Mouse (Mus musculus) limb, embryonic 14.5 days (tissue): ENCODE data around the gene Ube2g2. TPM values are rescaled to one million over a fixed set of nuclear protein-coding genes. Genes with fewer than 3 reads are reported as not detected.

ENCODE experiments used
- ATAC-seq: fragments of 200-750 bp; cut with Nextera tagmentation; 2 replicates; pipeline ENCODE4 v1.8.0; 2017; ENCODE audit warnings: low read depth, moderate number of reproducible peaks, moderate TSS enrichment; ENCODE audit not compliant: low FRiP score
- DNase-seq: peaks from one replicate; pipeline ENCODE4 v3.0.0-alpha.2; 2015; ENCODE audit warnings: low spot score
- H3K27ac ChIP-seq: fragments of 300-500 bp; sonication (generic); replicated peaks from 2 replicates; pipeline ENCODE4 v1.5.1; 2014; ENCODE audit warnings: low read depth, mild to moderate bottlenecking, low read length, moderate library complexity, mixed read lengths
- H3K27me3 ChIP-seq: fragments of 300-500 bp; sonication (generic); 2 replicates; pipeline ENCODE4 v1.6.1; 2014; ENCODE audit warnings: low read length, mixed read lengths; ENCODE audit not compliant: control insufficient read depth, insufficient read depth
- H3K36me3 ChIP-seq: fragments of 300-500 bp; sonication (generic); 2 replicates; pipeline ENCODE4 v1.6.1; 2014; ENCODE audit warnings: mild to moderate bottlenecking, low read length, moderate library complexity, mixed read lengths; ENCODE audit not compliant: control insufficient read depth, insufficient read depth
- H3K4me1 ChIP-seq: fragments of 300-500 bp; sonication (generic); 2 replicates; pipeline ENCODE4 v1.6.1; 2014; ENCODE audit warnings: antibody characterized with exemption, low read length, mixed read lengths; ENCODE audit not compliant: control insufficient read depth, insufficient read depth
- H3K4me2 ChIP-seq: fragments of 300-500 bp; sonication (generic); replicated peaks from 2 replicates; pipeline ENCODE4 v1.6.1; 2014; ENCODE audit warnings: low read depth, mild to moderate bottlenecking, low read length, moderate library complexity; ENCODE audit not compliant: severe bottlenecking
- H3K4me3 ChIP-seq: fragments of 300-500 bp; sonication (generic); replicated peaks from 2 replicates; pipeline ENCODE4 v1.5.1; 2014; ENCODE audit warnings: low read length
- H3K9ac ChIP-seq: fragments of 300-500 bp; sonication (generic); 2 replicates; pipeline ENCODE4 v1.6.1; 2014; ENCODE audit warnings: mild to moderate bottlenecking, low read depth, low read length, moderate library complexity; ENCODE audit not compliant: severe bottlenecking
- H3K9me3 ChIP-seq: fragments of 300-500 bp; sonication (generic); 2 replicates; pipeline ENCODE4 v1.6.1; 2016; ENCODE audit warnings: low read length; ENCODE audit not compliant: control insufficient read depth
- POLR2A ChIP-seq: fragments of 200-500 bp; IDR thresholded peaks from 2 replicates; pipeline ENCODE4 v1.8.0; 2012; ENCODE audit warnings: inconsistent platforms, mild to moderate bottlenecking, moderate library complexity, borderline replicate concordance; ENCODE audit not compliant: insufficient read depth, insufficient read length; ENCODE audit errors: extremely low read depth
- WGBS: fragments of 180-500 bp; shearing (Covaris S2); extraction: QIAGEN DNeasy Blood & Tissue Kit; methylation state at CpG from one replicate; pipeline ENCODE4 v1.1.7; 2014; 5-methylcytosine and 5-hydroxymethylcytosine counted together
- polyA plus RNA-seq, 2 experiments: library from polyadenylated mRNA; depleted of rRNA in 1 of 2; stranded (reverse) in 1 of 2; unstranded in 1 of 2; fragments of >200 nt; fragmentation: Nextera tagmentation in 1 of 2; extraction: Ambion mirVana in 1 of 2; gene quantifications; 2 replicates each; pipeline versions ENCODE4 v1.2.1 to v1.2.3; 2012 to 2014

The Ube2g2 gene
- polyA plus RNA-seq, 2 experiments: 55.1 to 58.6 TPM

DNA sequence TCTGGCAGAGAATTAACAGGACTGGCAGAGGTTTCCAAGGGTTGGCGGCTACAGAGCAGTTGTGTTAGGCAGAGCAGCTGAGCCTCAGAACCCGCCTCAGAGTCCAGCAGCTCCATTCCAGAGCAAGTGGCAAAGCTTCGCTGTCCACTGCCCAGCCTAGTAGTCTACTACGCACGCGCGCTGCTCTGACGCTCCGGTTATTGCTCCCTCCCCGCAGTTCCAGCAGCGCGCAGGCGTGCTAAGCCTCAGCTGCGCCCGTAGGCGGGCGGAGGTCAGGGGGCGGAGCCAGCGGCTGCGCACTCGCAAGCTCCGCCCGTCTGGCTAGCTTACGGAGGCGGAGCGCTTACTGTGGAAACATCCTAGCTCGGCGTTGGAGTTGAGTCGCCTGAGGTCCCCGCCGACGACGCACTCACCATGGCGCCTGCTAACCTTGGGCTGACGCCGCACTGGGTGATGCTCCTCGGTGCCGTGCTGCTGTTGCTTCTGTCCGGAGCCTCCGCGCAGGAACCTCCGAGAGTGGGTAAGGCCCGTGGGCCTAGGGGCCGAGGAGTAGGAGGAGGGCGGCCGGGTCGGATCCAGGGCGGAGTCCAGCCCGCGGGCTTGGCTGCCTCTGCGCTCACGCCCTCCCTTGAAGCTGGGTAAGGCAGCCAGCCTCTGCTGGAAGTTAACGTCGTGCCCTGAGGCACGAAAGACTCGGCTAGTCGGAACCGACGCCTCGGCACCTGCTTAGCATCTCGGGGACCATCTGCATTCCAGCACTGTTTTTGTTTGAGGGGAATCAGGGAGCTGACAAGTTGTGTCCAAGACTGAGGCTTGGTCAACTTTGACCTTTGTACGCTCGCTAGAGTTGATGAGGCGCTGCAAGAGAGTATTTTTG is 40.4 kb upstream of the Ube2g2 start, which contains the start of gene Pttg1ip:
Gene Pttg1ip (plus strand): TSS at position 313 of the 877 bp plus-strand sequence.
- H3K4me3 ChIP-seq: peak within 1 kb of the TSS; percentile 87
- under 1% methylated on average over 63 of the region's 64 CpGs for WGBS
- H3K9me3 ChIP-seq: no peaks in the 10 kb centered on the region
- H3K4me2 ChIP-seq: peak within 1 kb of the TSS; percentile 87
- peak within 1 kb of the TSS; percentile 93 for H3K27ac ChIP-seq
- peak; percentile 68; the same call in 1 of the 2 replicates for TF ChIP-seq POLR2A
- DNase-seq (peak; percentile 99), ATAC-seq (peak; percentile 97)
- H3K4me1 ChIP-seq: peaks cover 24% of the 10 kb centered on the region
- peak within 1 kb of the TSS; percentile 86 for H3K9ac ChIP-seq
- H3K27me3 ChIP-seq: no peaks in the 10 kb centered on the region
- peaks cover 6% of the 10 kb centered on the region; the same call in 1 of the 2 replicates for H3K36me3 ChIP-seq

DNA sequence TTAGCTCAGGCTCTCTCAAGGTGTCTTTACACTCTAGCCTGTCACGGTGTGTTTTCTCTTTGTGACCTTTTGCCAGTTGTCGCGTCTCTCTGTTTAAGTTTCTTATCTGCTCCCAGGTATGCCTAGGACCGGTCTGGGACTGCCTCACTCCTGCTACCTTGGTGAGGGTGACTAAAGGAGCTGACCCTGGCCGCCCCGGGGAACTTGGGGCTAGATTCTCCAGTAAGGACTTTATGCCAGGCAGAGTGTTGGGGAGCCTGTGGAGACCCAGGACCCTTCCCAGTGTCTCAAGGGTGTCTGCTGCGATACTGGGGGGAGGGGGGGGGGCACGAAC is 39.8 kb upstream of the Ube2g2 start:
- 10% methylated on average over 8 of the region's 8 CpGs for WGBS

DNA sequence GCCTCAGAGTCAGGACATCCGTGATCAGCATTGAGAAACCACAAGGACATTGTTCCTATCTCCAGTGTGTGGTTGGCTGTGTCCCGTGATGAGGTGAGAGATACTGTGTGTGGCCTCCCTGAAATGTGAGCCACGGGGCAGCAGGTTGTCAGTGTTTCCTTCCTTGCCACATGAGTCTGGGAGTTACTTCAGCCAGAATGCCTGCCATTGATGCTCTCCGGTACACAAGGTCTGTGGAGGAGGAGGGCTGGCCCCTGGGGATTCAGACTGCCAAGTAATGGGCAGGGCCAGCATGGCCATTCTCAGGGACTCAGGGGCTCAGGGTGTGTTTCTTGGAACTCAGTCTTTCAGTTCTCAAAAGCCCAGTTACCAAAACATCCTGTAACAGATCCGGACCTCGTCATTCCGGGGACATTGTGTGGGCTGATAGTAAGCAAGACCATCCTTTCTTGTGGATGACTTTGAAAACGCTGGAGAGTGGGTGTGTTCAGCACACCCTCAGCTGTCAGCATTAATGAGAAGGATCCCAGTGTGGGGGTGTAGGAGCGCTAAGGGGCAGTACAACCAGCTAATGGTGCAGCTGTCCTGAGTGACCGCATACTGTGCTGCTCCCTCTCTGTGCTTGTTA is 38.2 kb upstream of the Ube2g2 start:
- no peak overlapping the region for H3K9ac ChIP-seq
- peaks cover 24% of the 10 kb centered on the region for H3K36me3 ChIP-seq
- H3K9me3 ChIP-seq: no peaks in the 10 kb centered on the region
- no peak for ATAC-seq
- peaks cover 24% of the 10 kb centered on the region for H3K4me1 ChIP-seq
- no peaks in the 10 kb centered on the region for H3K27me3 ChIP-seq
- no peak for DNase-seq
- TF ChIP-seq POLR2A: no peak
- H3K4me2 ChIP-seq: no peak overlapping the region
- H3K27ac ChIP-seq: no peak overlapping the region
- WGBS: 82% methylated on average over 10 of the region's 10 CpGs
- H3K4me3 ChIP-seq: no peak overlapping the region

More for the DNA sequence above, 39.8 kb upstream of the Ube2g2 start:
- DNase-seq (no peak), ATAC-seq (no peak)
- H3K4me1 ChIP-seq: peaks cover 24% of the 10 kb centered on the region
- no peaks in the 10 kb centered on the region for H3K9me3 ChIP-seq
- H3K36me3 ChIP-seq: peaks cover 12% of the 10 kb centered on the region
- H3K27ac ChIP-seq: no peak overlapping the region
- H3K27me3 ChIP-seq: no peaks in the 10 kb centered on the region
- H3K4me3 ChIP-seq: peak overlapping the region; percentile 87
- no peak for TF ChIP-seq POLR2A
- H3K9ac ChIP-seq: peak overlapping the region; percentile 86
- peak overlapping the region; percentile 82 for H3K4me2 ChIP-seq

DNA sequence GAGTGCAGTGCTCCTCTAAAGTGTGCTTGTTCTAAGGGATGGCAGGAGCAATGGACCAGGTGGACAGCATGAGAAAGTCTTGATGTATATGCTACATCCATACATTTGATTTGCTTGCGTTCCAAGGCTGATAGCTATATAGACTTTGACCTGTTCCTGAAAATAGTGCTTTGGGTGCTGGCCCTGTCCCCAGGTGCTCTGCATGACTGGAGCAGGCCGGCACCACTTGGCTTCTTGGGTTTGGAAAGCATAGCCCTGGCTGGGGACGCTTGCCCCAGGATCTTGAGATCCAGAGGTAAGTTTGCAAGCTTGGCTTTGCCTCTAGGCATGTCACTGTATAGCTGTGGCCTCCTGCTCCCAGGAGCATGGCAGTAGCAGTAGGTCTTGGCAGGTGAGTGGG is 35.4 kb upstream of the Ube2g2 start:
- 94% methylated on average over 3 of the region's 3 CpGs for WGBS
- H3K36me3 ChIP-seq: peaks cover 44% of the 10 kb centered on the region

DNA sequence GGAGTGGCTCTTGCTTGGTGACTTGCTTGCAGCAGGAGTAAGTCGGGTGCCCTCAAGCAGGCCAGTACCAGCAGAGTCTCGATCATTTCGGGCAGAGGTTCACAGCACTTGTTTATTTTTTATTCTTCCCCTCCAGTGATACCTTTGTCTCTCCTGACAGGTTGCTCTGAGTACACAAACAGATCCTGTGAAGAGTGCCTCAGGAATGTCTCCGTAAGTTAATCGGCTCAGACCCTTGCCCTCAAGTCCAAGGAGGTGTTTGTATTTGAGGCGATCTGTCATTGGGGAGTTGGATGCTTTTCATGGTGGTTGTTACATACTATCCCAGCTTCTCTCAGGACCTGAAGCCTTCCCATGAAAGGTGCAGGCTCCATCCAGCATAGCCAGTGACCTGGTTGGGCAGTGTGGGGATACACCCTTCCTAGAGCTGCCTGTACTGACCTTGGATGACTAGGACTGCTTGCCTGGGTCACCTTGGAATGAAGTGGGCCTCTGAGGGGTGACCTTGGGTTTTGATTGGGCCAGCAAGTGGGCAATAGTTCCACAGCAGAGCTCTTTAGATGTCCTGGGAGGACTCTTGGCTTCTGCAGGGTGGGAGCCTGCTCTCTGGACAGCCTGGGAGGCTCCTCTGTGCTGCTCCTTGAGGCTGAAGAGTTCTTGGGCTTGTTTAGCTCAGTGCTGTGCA is 34.8 kb upstream of the Ube2g2 start:
- peaks cover 50% of the 10 kb centered on the region for H3K36me3 ChIP-seq
- DNase-seq: no peak
- H3K4me2 ChIP-seq: no peak overlapping the region
- WGBS: 94% methylated on average over 6 of the region's 6 CpGs
- peaks cover 16% of the 10 kb centered on the region for H3K4me1 ChIP-seq
- no peak overlapping the region for H3K9ac ChIP-seq
- no peak overlapping the region for H3K27ac ChIP-seq
- ATAC-seq: no peak
- H3K9me3 ChIP-seq: no peaks in the 10 kb centered on the region
- no peak for TF ChIP-seq POLR2A
- no peaks in the 10 kb centered on the region for H3K27me3 ChIP-seq
- no peak overlapping the region for H3K4me3 ChIP-seq

More for the DNA sequence above, 35.4 kb upstream of the Ube2g2 start:
- no peak overlapping the region for H3K27ac ChIP-seq
- ATAC-seq (no peak), DNase-seq (no peak)
- H3K4me3 ChIP-seq: no peak overlapping the region
- H3K9ac ChIP-seq: no peak overlapping the region
- no peaks in the 10 kb centered on the region for H3K27me3 ChIP-seq
- peaks cover 17% of the 10 kb centered on the region for H3K4me1 ChIP-seq
- no peak overlapping the region for H3K4me2 ChIP-seq
- no peak for TF ChIP-seq POLR2A
- H3K9me3 ChIP-seq: no peaks in the 10 kb centered on the region
